Mouse (Mus musculus): Measurements from ENCODE around the gene Tas2r110.

Gene Tas2r110

GRCm38 (mm10) chr6:132867708-132868107, at the start of gene Tas2r110:
Tas2r110 (plus strand) TSS chr6:132868008.
- no peak for DNase-seq (ENCODE audit: low read depth, low spot score)

- no peak for DNase-seq (ENCODE audit: low read depth, low spot score)
Measured at GRCm38 (mm10) chr6:132846842-132847241, 21.0 kb upstream of the Tas2r110 start, which contains the start of gene Tas2r123. Tas2r123 (plus strand) TSS chr6:132847142.

- DNase-seq (ENCODE audit: low read depth, low spot score) = no peak
Measured at GRCm38 (mm10) chr6:132855138-132855537, 12.7 kb upstream of the Tas2r110 start, which contains the start of gene Tas2r116. Tas2r116 (plus strand) TSS chr6:132855438.

GRCm38 (mm10) chr6:132892711-132893110, 24.9 kb downstream of the Tas2r110 start, which contains the start of gene Tas2r113:
Tas2r113 (plus strand) TSS chr6:132893011.
- DNase-seq (ENCODE audit: low read depth, low spot score) = no peak

GRCm38 (mm10) chr6:132909351-132909750, 41.5 kb downstream of the Tas2r110 start, which contains the start of gene Tas2r125:
Tas2r125 (plus strand) TSS chr6:132909651.
- no peak for DNase-seq (ENCODE audit: low read depth, low spot score)

Measured in CD4-positive, CD25-positive, alpha-beta regulatory T cell, adult 2 months (primary cell).